Mouse (Mus musculus) lung, adult 18-20 months (tissue): Measurements from ENCODE around the gene Dlgap5.
"Not testable (repeated sequence)": the region's sequence is repeated elsewhere in the genome, so short reads cannot be mapped to it uniquely, and the experiment has no call there.

ENCODE experiments used
- DNase-seq, 2 experiments: peaks; one replicate each; pipeline ENCODE4 v3.0.0; 2022; ENCODE audit warnings: mixed read lengths in 2 of 2

The Dlgap5 gene

DNA sequence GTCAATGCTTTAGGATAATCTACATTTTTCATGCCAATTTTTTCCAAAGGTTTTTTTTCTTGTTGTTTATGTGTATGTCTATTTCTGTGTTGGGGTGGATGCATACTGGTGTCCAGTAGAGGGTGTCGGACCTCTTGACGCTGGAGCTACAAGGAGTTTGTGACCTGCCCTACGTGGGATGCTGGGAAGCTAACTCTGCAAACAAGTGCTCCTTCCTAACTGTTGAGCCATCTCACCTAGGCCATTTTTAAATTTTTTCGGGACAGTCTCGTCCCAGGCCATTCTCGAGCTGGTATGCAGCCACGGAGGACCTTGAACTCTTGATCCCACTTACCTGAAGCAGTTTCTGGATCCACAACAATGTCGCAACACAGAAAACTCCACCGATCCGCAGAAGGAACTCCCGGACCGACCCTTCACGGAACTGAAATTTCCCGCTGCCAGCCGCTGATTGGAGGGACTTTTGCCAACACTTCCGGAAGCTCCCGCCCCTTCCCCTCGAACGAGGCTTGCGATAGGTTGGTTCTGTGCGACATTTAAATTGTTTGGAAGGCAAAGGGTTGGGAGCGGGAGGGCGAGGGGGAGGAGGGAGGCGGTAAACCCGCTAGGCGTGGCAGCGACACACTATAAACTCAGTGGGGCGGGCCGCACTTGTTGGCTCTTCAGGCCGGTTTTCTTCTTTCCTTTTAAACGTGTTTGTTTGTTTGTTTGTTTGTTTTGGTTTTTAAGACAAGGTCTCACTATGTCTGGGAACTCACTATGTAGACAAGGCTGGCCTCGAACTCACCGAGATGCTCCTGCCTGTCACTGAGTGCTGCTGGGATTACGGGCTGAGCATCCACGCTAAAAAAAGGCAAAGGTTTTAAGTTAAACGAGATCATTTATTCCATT lies at the start of gene Dlgap5:
Gene Dlgap5 (minus strand): TSS at position 633 of the 891 bp plus-strand sequence.
- DNase-seq = peak; percentile 93 to 94

DNA sequence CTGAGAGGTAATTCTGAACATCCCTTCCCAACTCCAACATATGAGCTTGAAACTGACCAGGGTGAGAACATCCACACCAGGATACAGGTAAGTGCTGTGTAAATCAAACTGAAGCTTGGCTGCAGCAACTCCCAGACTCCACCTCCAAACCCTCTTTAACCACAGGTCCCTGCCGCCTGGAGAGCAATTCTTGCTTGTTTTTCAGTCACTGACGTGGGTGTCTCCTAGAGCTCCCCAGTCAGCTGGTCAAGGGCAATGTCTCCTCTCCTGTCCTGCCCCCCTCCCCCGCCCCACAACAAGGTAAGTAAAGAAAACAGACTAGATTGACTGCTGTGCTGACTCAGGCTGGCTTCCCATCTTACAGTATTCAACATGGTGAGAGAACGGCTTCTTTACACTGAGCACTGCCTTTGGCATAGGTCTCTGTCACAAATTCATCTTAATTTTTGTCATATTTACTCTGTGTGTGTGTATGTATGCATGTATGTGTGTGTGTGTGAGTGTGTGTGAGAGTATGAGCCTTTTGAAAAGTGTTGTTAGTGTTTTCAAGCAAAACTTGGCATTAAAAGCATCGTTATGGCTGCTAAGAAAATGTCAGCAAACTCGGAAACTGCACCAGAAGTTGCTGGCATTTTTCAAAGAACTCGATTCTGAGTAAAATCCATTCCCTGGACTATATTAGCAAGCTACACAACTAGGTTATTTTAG lies 47.4 kb upstream of the Dlgap5 start:
- peak in 1 of 2 experiments; percentile 16 for DNase-seq

DNA sequence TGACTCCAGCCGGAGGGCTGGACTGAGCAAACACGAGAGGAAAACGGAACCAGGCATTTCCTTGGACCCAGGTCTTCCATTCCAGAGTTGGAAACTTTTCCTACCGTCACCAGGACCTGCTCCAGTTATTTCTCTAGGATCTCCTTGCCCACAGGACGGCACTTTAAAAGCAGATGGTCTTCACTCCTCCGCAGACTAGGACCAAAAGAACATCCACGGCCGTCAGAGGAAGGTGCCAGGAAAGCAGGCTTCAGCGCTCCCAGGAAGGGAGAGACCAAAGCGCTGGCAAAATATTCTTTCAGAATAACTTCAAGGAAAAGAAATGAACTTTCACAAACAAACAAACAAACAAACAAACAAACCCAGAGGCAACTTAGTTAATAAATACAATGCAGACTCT lies 46.2 kb upstream of the Dlgap5 start:
- DNase-seq = no peak

DNA sequence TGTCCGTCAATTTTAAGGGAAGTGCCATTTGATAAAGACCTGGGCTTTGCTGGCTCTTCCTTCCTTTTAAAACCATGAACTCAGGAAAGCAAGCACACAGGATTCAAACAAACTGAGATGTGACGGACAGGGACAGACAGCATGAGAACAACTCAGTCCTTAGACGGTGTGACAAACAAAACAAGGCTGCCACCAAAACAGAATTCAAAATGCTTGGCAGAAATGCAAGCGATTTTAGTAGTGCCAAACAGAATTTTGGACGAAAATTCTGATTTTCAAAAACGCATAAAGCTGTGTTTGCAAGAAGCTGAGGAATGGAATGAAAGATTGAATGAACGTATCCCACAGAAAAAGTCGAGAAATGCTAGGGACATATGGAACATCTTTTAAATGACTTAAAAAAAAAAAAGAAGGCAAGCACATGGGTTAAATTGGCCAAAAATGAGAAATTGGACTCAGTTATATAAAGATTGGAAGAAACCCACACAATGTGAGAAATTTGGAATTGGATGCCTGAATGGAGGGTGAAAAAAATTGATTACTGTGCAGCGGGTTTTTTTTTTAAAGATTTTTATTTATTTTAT lies 44.8 kb upstream of the Dlgap5 start:
- DNase-seq = no peak

DNA sequence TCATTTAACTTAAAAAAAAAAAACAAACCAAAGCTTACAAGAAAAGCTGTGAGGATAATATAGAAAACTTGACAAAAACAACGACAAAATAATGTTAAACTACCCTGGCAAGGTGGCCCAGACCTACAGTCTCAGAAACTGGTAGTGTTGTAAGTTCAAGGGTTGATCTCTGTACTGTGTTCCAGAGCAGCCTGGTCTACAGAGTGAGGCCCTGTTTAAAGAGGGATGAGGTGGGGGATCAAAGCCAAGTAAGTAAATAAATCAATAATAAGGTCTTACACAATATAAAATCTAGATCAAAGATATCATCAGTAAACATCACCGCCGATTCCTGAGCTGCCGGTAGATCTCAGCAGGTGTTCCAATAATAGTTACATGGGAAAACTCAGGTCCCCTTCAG lies 44.2 kb upstream of the Dlgap5 start:
- no peak for DNase-seq

DNA sequence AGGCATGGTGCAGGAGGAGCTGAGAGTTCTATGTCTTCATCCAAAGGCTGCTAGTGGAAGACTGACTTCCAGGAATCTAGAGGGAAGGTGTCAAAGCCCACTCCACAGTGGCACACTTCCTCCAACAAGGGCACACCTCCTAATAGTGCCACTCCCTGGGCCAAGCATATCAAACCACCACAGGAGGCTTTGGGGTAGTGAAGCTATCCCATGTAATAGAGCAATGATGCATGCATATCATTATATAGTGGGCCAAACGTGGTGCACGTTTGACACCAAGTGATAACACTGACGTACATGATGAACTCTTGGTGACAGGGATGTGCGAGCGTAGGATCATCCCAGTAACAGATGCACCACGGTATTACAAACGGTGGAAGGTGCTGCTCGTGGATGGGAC lies 43.8 kb upstream of the Dlgap5 start:
- DNase-seq = no peak

DNA sequence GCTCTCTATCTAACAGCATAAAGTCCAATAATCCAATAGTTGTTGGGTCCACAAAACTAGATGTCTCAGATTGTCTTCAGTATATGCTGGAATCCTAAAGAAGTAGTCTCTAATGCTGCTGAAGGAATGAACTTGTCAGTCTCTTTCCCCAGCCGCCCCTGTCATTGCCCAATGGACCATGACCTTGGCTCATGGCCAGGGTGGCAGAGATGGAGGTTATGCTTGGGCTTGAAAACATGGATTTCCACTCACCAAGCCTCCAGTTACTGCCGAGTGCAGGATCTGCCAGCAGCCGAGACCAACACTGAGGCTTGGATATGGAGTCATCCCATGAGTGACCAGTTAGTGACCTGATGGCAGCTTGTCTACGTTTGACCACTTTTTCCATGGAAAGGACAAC lies 41.3 kb upstream of the Dlgap5 start:
- DNase-seq = no peak

DNA sequence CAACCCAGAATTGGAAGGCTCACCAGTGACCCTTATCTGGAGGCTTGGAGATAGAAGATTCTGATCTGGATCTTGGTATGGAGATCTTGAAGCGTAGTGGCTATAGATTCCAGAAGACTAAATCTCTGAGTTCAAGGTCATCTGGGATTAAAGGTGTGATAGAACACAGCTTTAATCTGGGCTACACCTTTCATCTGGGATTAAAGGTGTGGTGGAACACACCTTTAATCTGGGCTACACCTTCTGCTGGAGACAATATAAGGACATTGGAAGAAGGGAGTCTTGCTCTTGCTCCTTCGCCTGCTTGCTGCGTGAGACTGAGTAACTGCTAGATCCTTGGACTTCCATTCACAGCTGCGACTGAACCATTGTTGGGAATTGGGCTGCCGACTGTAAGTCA lies 31.9 kb upstream of the Dlgap5 start, which contains the start of gene Fbxo34:
Gene Fbxo34 (plus strand): TSS at position 301 of the 400 bp plus-strand sequence.
- DNase-seq = not testable (repeated sequence)

DNA sequence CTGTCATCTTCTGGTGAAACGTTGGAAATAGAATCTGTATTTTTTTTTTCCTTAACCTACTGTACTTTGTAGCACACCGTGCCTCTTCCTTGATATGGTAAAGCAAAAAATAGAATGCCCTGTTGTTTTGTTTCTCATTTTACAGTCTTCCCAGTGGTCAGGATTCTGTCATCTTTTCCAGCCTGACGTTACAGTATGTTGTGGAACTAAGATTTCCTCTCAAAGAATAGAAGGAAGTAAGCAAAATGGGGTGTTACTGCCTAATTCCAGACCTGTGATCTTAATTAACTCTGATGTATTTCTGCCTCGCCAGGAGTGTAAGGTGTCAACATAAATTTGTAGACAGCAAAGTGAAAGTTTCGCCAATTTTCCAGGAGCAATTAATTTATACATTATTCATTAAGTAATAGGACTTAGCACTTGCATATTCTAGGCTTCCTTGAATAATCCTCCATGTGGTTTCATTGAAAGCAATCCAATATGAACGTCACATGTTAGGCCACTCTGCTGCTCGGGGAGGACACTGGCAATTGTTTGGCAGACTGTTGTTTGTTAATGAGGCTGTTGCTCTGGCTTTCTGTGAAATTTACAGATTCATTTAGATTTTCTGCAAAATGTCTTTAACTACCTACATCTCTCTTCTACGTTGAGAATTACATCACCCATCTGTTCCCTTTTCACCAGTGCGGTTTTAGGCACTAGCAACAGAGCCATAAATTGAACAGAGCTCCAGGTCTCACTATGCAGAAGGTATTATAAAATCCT lies 27.3 kb upstream of the Dlgap5 start:
- no peak for DNase-seq

DNA sequence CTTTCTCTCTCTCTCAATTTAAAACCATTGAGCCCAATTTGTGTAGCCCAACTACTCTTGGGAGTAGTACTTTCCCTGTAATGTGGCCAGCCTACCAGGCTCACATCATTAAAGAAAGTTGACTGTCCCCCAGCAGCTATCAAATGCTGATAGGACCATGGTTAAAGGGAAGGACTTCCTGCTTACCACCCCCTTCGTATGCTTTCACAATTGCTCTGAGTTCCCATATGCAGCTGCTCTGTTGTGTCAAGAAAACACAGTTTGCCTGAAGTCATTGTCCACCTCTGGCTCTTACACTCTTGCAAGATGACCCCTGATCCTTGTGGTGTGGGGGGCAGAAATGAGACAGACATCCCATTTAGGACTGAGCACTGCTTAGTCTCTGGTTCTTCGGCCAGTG lies 26.7 kb upstream of the Dlgap5 start:
- no peak for DNase-seq

DNA sequence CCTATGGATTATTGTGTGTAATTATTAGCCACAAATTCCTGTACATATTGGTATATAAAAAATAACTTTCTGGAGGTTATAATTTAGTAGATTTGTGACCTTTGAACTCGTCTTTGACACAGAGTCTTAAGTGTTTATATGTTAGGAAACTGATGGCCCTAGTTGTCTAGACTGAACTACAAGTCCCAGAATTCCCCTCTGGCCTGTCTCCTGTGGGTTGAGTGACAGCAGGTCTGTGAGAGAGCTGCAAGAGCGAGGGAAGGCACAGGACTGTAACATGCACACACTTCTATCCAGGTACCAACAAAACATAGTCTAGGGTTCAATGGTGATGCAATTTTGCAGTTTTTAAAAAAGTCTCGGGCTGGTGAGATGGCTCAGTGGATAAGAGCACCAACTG lies 20.7 kb upstream of the Dlgap5 start:
- no peak for DNase-seq

DNA sequence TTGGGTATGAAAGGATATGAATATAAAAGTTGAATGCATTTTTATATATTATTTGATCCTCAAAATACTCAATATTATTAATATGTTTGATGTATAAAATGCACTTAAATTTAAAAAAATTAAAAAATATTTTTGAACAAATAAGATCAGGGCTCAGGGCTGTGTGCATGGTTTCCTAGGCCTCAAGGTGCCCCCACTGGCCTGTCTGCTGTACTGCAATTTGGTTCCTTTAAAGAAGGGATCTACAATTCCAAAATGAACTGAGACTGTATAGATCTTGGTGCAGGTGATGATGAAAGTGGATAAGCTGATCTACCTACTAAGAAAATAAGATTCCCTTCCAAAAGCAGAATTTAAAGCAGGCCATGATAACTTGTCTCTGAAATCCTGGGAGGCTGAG lies 14.8 kb upstream of the Dlgap5 start:
- DNase-seq = no peak

DNA sequence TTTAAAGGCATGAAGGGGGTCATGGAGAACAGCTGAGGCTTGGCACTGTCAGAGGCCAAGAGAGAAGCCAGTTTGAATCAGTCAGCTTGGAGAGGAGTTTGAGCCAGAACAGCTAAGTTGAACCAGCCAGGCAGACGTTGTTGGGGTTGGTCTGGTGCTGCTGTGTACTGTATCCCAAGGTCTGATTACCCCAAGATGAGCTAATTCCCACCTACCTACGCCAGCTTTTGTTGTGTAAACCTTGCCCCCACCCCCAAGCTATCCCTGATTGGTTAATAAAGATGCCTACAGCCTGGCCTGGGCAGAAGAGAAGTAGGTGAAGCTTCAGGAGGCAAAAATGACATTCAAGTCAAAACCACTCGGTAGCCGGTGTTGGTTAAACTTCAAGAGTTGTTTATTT lies 4.3 kb upstream of the Dlgap5 start:
- DNase-seq = no peak

DNA sequence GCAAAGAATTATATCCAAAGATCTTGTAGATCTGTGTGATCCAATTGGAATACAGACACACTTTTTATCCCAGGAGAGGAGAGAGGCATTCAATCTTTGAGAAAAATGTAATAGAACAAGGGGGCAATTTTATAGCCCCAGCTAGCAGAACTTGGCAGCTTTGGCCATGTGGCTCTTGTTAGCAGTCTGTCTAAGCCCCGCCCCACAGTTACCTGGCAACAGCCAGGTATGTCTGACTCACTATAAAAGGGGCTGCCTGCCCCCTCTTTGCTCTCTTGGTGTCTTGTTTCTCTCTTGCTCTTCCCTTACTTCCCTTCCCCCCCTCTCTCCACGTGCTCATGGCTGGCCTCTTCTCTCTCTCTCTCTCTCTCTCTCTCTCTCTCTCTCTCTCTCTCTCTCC lies 3.4 kb upstream of the Dlgap5 start:
- no peak for DNase-seq

DNA sequence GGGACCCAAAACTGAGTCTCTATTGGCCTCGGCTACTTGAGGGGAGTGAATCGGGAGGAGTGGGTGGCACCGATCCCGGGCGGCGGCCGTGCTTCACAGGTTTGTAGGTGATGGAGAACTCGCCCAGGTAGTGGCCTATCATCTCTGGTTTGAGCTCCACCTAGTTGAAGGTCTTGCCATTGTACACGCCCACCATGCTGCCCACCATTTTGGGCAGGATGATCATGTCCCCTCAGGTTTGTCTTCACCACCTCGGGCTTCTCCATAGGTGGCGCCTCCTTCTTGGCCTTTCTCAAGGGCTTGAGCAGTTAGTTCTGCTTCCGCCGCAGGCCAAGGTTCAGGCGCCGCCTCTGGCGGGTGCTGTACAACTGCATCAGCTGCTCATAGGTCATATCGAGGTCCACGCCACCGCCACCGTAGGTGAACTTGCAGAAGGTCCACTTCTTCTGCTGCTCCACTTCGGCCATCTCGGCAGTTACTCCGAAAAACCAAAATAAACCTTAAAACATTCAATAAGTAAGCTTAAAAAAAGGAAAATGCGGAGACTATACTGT lies 1.6 kb upstream of the Dlgap5 start:
- DNase-seq = no peak

DNA sequence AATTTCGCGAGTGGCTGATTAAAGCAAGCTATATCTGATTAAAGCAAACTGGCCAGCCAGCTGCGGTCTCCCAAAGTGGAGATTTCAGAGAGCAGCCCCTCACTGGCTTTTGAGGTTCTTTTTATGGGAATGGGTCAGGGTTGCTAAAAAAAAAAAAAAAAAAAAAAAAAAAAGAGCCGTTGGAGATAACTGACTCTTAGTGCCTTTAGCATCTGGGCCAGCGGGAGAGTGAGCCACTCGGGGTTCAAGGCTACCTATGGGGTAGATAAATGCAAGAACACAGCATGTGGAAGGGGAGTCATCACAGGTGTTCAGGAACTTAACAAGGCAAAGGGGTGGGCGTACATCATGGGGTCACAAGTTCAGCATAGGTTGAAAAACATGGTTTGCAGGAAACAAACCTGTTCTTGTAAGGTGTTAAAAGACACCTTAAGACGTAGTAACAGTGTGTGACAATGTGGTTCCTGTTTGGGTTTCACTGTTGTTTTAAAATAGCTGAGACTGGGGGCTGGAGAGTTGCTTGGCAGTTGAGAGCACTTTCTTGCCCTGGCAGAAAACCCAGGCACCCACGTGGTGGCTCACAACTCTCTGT lies 923 bp upstream of the Dlgap5 start:
- DNase-seq = no peak

DNA sequence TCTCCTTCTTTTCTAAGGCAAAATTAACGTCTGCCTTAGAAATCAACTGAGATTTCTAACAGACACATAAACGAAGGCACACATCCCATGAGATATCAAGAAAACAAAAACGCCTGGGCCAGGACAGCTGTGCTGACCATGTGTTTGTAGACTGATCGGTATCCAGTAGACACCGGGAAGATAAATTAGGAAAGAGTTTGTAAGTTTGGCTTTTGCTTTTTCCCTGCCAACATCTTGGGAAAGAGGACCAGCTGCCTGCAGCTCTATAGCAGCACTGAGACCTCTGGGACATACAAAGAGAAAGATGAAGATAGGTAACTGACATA lies 422 bp upstream of the Dlgap5 start:
- DNase-seq = no peak

DNA sequence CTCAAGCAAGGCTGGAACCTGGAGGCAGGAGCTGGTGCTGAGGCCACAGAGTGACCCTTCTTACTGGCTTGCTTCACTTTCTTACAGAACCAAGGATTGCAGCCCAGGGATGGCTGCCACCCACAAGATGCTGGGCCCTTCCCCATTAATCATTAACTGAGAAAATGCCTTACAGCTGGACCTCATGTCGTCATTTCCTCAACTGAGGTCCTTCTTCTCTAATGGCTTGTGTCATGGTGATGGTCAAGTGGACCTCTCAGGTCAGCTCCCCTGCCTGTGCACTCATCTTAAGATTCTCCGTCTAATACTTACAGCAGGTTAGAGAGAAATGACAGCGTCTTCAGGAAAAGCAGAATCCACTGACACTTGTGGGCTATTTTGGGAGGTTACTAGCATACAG lies 861 bp downstream of the Dlgap5 start:
- DNase-seq = no peak

DNA sequence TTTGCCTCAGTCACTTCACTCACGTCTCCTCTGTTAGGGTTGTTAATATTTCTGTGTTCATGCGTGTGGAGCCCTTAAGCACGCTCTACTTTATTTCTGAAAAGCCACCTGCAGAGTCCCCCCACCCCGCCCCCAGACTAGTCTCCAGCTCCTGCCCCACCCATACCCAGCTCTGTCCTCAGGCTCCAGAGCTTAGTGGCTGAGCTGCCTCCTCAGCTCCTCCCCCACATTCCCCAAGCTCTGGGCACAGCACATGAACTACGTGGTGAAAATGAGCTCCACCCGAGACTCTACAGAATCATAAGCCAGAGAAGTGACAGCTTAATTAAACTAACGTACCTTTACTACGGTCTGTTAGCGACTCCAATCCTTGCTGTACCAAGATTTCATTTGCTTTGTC lies 12.2 kb downstream of the Dlgap5 start:
- DNase-seq = peak in 1 of 2 experiments; percentile 22

DNA sequence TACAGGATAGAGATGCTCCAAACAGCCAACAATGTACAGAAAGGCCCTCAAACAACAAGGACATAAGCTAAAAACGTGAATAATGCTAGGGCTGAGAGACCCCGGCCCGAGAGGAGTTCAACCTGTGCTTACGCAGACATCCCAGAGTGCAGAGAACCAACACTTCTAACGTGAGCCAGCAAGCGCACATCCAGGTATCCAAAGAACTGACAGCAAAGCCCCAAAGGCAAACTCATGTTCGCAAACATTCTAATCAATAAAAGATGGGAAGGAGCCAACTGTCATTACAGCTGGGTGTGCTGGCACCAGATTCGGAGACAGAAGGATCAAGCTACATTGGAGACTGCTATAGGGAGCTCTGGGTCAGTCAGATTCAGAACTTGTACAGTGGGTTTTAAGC lies 15.5 kb downstream of the Dlgap5 start:
- no peak for DNase-seq

DNA sequence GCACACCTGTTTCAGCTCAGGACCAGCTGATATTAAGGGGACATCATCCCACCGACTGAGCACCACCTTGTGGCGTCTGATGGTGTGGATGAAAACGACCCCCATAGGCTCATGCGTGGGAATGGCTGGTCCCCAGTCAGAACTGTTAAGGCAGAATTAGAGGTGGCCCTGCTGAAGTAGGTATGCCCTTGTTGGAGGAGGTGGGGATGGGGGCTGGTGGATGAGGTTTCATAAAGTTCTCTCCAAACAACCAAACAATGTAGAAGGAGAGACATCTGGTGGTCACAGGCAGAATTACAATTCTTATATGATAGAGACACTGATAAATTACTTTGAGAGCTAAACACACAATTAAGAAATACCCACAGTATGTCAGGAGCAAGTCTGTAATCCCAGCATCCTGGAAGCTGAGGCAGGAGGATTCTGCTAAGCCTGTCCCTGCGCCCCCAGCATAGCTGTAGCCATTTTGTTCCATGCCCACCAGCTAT lies 22.0 kb downstream of the Dlgap5 start:
- DNase-seq = no peak

DNA sequence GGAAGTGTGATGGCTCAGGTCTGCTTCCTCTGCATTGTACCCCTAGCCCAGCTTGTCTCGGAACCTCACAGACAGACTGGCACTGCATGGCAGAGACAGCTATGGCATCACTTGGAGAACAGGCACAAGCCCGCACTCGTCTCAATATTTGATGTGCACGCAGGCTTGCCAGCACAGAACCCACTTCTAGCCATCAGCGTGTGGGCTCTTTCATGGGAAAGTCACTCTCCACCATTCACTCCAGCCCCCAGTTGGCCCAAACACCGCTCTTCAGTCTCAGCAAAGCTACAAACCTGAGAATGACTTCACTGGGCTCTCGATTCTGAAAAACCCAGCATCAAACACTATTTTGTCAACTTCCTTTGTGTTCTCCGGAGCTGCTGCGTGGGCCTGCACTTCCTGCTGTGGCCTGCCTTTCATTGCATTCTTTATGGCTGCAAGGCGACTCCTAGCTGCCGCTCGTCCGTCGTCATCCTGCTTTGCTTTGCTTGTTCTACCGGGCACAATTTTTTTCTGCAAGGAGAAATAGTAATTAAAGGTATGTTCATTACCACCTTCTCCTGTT lies 22.7 kb downstream of the Dlgap5 start:
- DNase-seq = peak in 1 of 2 experiments; percentile 33
